Mouse (Mus musculus): Measurements from ENCODE around the gene Crb2.

Gene Crb2

DNA sequence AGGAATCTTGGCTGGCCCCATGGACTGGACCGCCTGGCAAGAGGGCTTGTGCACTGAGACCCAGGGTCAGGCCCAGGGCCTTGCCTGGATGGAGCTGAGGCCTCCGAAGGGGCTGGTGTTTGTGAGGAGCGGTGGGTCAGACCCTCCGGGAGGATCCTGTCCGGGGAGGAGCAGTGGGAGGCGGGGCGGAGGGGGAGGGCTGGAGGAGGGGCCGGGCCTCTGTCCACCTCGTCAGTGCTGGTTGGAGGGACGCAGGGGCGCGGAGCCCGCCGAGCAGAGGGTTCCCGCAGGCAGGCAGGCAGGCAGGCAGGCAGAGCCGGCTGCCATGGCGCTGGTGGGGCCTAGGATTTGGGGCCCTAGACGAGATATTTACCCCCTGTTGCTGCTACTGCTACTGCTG lies at the start of gene Crb2:
Gene Crb2, plus strand, starts transcription at position 234 of the 400 bp plus-strand sequence.
- in situ Hi-C loops (cut with MboI, MseI), result no loop called here

DNA sequence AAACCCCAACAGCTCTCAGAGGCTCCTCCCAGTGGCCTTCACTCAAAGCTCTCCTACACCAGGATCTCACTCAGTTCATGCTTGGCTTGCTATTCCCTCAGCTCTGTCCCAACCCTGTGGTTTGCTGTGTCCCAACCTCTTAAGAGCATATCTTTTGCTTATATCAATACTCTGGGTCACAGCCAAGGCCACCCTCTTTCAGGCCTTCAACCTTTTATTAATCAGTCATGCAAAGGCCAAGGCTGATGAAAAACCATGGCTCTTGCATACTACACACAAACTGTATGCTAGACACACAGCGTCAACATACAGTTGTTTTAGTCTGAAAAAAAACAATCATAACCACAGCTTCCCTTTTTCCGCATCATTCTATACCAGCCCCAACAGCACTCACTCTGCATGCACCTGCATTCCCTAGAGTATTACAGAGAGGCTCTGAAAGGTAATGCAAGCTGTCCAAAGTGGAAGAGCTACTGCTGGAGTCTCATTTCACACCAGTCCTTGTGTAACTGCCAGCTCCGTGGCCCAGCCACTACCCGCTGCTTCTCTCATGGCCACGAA lies 44.7 kb upstream of the Crb2 start:
- in situ Hi-C loops (cut with MboI, MseI), result no loop called here

DNA sequence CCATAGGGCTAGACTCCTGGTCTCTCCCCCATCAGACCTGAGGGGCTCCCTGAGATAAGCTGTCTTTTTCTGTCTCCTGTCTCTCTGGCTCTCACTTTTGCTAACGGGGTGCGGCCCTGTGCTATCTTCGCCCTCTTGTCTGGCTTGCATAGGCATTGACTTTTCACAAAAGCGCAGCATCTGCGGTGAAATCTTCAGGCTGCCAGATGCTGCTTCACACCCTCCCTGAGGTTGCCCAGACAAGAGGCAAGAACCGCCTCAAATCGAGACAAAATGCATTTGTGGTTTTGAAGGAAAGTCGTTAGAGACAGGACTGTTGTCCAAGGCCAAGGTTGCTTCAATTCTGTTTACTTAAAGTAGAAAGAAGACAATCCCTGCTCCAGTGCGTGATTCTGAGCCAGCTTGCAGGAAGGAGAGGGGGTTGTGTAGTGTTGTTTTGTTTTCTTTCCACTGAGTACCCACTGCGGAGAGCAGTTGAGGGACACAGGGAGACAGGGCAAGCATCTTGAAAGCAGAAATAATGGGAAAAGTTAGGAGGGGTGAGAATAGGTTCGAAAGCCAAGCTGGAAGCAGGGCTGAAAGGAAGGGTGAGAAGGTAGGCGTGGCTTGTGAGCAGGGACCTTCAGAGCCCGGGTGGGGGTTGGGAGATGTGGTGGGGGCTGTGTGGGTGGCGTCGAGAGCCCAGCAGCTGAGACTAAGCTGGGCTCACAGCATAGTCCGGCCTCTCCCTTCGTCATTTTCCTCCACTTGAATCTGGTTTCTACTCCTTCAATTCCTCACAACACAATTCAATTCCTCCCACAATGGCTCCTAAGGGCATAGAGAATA lies 40.9 kb upstream of the Crb2 start:
- in situ Hi-C loops (cut with MboI, MseI), result no loop called here

DNA sequence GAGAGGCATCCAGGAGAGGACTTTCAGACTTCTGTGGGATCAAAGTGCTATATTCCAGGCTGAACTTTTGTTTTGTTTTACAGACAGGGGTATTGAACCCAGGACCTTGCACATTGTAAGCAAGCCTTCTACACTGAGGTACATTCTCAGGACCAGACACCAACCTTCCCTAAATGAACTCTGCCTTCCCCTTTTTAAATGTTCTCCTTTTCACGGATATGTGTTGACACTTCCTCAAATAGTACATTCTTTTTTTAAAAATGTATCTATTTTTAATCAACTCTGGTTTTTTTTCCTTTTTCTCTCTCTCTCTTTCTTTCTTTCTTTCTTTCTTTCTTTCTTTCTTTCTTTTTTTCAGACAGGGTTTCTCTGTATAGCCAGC lies 40.3 kb upstream of the Crb2 start:
- in situ Hi-C loops (cut with MboI, MseI), result no loop called here

DNA sequence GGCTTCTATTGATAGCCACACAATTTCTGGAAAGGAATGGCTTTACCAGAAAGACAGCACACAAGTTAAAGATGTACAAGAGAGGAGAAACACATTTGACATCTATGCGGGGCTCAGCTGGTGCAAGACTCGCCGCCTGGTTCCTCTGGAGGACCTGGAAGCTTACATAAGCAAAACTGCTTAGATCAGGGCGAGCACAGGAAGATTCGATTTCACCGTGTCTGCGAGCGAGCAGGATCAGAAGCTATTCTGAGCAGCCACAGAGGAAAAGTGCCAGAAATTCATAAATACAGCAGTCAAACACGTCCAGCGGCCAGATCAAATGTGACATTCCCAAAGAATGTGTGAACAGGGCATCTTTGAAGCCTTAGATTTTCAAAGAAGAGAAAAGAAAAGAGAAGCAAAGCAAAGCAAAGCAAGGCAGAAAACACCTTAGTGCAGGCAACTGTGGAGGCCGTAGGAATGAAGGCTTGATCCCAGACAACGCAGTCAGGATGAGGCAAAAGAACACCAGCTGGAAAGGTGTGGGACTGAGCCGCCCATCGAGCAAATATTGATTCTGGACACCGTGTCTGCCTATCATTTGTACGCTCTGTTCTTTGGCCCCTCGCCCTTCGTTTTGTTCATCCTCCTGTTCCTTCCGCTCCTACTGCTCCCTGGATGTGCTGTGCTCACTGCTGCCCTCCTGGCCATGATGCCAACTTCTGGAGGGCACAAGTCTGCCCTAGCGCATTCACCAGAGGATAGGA lies 34.1 kb upstream of the Crb2 start:
- in situ Hi-C loops (cut with MboI, MseI), result no loop called here

DNA sequence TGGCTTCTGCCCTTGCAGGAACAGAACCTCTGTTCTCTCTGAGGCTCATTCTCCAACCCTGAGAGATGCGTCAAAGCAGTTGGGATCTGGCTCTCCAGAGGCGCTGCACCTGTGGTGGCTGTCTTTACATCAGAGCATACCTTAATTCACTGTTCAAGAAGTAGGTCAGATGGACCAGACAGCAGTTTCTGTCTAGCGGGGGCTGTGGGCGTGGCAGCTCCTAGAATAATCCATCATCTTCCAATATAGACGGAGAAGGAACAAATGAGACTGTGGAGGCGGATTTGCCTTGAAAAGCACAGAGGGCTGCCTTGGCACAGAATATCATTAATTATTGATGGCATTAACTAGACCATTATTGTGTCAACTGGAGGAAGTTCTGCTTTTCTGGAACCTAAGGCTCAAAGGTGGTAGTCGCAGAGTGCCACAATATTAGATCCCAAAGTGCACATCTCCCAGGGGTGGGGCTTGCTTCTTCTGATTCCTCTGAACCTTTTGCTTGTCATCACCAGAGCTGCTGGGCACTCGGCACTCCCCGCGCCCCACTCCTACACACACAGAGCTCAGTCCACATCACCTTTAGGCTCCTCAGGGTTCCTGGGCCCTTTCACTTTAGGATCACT lies 31.2 kb upstream of the Crb2 start:
- in situ Hi-C loops (cut with MboI, MseI), result no loop called here

DNA sequence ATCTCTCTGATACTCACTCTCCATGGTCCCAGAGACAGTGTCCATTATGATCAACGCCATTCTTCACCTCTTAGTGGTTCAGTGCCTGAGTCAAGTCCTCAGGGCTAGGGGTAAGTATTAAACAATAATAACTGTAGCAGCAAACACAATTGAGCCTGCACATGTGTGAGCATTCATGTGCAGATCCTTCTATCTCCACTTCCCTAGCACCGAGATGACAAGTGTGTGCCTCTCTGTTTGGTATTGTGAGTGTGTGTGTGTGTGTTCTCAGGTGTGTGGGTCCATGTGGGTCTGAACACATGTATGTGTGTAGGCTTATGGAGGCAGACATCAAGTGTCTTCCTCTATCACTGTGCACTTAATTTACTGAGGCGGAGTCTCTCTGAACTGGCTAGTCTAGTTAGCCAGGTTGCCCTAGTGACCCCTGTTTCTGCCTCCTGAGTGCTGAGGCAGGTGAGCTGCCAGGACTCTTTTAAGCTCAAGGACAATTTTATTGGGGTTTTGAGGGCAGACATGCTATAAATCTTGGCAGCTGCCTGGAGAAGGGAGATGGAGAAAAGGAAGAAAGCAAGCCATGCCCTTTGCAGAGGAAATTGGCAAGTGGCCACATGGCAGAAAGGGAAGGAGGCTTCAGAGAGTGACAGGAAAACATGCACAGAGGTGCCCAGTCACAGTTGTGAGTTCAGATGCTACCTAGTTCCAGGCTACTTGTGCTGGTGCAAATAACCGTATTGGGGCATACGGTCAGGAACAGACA lies 29.6 kb upstream of the Crb2 start:
- in situ Hi-C loops (cut with MboI, MseI), result no loop called here

DNA sequence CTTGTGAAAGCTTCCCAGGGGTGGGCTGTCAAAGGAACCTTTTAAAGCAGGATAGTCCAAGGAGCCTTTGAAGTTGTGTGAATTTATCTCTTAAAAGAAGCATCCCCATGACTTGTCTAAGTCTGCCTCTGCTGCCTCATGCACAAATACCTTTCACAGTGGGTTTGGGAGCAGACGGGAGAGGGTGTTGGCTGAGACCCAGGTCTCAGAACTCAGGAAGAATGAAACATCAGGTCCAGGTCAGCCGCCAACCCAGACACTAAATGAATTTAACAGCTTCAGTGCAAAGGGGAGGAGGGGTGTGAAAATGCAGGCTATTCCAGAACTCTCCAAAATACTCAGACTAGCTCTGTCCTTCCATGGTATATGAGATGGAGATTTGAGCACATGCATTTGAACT lies 28.1 kb upstream of the Crb2 start:
- in situ Hi-C loops (cut with MboI, MseI), result no loop called here

DNA sequence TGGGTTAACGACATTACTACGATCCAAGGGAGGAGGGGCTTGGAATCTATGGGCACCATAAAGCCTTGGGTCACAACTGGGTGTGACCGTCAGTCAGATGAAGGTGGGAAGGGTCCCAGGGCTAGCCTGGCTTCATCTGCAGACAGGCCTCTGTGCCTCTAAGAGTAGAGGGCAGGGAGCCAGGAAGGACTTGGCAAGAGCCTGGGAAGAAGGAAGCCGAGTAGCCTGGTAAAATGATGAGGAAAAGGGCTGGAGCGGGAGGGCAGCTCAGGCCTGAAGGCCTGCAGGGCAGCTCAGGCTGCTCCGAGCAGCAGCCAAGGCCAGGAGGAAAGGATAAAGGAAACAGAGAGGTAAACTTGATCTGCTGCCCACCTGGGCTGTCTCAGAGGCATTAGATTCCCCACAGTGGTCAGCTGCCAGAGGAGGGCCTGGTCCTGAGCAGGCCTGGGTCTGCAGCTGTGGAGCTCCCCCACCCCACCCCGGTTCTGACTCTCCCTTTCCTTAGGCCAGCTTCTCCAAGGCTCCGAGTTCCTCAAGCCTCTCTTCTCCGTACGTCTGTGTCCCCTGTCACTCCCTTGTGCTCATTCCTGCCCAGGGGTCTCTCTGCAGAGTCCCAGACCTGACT lies 27.5 kb upstream of the Crb2 start:
- in situ Hi-C loops (cut with MboI, MseI), result no loop called here

DNA sequence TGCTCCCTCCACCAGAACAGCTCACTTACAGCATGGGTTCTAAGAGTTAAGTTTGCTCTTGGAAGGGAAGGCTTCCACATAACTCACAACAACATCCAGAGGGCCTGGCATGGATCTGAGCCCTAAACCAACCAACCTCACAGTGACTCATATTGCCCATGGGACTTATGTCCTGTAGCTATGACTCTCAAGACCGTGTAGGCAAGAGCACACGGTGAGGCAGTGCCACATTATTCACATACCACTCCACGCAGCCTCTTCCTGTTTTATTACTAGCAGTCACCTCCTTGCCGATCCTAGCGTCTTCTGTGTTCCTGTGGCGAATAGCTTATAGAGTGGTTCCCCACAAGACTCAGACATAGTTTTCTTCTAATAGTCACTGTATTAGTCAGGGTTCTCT lies 26.7 kb upstream of the Crb2 start:
- in situ Hi-C loops (cut with MboI, MseI), result no loop called here

DNA sequence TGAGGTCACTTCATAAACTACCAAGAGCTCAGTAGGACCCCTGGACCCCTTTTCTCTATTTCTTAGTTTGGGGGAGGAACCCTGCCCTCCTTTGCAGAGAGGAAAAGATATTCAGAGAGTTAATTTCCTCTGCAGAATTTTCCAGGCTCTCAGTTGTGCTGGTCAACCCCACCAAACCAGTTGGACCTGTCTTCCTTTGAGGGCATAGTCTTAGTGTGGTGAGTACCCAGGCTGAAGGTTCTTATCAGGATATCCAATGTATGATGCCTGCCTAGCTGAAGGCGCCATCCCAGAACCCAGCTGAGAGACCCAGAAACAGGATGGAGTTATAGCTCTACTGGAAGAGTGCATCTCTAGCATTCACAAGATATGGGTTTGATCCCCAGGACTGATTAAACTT lies 24.9 kb upstream of the Crb2 start:
- in situ Hi-C loops (cut with MboI, MseI), result no loop called here

DNA sequence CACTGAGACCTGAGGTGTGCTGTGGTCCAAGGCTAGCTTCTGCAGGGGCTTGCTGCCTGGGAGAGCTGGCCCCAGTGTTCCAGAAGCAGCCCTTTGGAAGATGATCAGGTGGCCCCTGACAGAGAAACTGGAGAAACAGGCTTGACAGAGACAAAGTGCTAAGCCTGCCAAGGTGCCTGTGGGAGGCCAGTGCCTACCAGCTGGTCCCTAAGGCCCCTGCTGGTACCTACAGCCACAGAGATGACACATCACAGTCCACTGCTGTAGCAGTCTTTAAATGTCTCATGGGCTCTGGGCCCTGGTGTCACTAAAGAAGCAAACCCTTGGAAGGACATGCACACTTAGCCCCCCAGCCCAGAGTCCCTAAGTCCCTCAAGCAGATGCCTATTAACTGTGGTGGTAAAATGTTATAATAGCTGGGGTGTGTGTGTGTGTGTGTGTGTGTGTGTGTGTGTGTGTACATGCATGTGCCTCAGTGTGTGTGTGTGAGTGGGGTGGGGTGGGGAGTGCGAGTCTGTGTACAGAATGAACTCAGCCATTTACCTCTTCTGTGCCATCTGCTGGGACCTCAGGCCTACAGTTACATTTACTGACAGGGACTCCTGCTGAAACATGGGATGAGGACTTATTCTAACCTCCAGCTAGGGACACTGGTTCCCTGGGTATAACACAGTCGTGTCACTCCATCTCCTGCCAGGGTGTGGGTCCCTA lies 19.7 kb upstream of the Crb2 start:
- in situ Hi-C loops (cut with MboI, MseI), result loop anchor here (5.0 kb wide), 1 partner anchor 751 kb away; no protein-coding TSS in a partner anchor

DNA sequence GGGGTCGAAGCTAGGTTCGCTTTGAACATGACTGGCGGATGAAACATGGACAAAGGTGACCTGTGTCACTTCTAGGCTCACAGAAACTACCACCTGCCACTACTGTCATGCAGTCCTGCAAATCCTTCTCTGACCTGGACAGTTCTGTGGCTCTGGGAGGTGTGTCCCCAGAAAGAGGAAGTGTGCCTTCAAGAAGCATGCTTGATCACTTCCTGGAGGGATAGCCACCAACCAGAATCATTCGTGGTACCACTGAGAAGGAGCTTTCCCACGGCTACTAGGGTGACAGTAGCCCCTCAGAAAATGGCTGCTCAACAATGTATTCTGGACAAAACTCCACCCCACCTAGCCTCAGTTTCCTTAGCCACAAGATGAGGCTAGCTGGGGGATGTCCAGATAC lies 19.0 kb upstream of the Crb2 start:
- in situ Hi-C loops (cut with MboI, MseI), result loop anchor here (5.0 kb wide), 1 partner anchor 750 kb away; no protein-coding TSS in a partner anchor

DNA sequence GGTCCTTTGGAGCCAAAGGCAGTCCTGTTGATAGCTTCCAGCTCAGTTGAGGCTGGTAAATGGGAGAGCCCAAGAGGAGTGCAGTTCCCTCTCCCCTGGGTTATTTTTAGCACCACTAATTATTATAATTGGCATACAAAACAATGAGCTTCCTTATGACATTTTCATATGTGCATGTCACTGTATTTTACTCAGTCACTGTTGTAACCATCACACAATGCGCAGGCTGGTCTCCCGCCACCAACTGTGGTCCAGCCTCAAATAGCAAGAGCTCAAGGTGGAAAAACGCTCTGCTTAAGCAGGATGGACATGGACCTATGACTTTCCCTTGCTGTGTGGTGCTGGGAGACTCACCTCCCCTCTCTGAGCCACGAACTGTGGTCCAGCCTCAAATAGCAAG lies 18.3 kb upstream of the Crb2 start:
- in situ Hi-C loops (cut with MboI, MseI), result loop anchor here (5.0 kb wide), 1 partner anchor 750 kb away; no protein-coding TSS in a partner anchor

DNA sequence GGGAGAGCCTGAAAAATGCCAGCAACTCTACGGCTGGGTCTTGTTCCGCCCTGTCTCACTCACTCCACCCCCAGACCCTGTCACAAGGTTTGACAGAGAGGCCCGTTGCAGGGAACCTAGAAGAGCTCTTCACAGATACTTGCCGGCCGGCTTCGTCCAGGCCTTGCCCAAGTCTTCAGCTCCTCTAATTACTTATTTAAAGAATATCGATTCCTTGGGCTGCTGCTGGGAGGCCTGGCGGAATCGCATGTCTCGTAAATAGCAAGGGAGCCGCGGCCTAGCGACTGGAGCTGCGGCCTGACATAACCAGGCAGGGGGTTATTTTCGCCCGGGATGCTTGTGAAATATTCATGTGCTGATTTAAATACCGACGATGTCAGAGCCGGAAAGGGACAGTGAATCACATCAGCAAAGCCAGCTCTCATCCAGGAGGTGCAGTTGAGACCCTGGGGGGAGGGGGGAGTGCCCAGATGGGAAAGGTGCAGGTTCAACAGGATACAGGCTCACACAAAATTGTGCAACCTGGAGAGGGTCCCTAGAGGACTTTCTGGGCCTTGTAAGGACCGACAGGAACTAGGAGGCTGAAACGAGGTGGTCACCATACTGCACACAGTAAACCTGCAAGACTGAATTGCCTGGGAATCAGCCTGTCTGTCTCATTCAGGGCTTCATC lies 17.6 kb upstream of the Crb2 start:
- in situ Hi-C loops (cut with MboI, MseI), result loop anchor here (5.0 kb wide), 1 partner anchor 749 kb away; no protein-coding TSS in a partner anchor

DNA sequence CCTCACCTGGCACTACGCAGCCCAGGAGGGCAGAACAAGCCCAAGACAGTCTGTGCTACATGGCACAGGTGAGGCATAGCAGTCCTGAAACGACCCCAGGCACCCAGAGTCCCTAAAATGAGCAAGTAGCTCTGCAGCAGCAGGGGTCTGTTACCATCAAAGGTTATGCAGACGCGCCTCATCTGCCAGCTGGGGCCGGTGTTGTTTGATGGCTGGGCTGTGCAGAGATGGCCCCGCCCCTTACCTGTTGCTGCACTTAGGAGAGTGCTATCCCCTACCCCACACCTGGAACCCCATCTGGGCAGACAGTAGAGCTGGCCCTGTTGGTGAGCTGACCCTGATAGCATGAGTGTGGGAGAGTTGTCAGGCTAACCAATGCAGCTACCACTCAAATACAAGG lies 15.4 kb upstream of the Crb2 start:
- in situ Hi-C loops (cut with MboI, MseI), result no loop called here

DNA sequence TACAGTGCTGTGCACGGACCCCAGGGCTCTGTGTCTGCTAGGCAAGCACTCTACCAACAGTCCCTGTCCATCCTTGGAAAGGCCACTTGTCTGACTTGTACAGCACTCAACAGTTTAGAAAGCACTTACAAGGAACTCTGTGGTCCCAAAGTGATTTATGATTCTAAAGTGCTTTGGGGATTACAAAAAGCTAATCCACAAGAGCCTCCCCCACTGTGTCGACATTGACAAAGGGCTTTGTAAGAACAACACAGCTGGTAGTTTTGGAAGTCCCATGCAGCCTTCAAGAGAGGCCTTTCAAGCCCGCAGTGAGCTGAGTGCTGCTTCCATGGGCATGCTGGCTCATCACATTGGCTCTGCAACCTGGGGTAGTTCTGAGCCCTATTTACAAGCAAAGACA lies 12.4 kb upstream of the Crb2 start:
- in situ Hi-C loops (cut with MboI, MseI), result no loop called here

DNA sequence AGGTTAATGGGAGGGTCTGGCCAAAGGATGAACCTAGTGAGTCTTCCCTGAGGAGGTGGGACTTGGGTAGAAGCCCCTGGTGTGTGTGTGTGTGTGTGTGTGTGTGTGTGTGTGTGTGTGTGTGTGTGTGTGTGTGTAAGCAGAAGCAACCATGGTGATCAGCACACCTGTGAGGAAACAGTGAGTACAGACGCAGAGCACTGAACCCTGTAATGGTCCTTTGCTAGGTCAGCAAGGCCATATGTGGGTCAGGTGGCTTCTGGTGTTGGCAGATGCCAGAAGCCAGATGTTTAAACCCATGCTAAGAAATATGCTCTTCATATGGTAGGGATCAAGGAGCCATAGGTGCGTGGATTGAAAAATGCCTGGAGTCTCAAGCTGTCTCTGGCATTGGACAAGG lies 11.5 kb upstream of the Crb2 start:
- in situ Hi-C loops (cut with MboI, MseI), result no loop called here

DNA sequence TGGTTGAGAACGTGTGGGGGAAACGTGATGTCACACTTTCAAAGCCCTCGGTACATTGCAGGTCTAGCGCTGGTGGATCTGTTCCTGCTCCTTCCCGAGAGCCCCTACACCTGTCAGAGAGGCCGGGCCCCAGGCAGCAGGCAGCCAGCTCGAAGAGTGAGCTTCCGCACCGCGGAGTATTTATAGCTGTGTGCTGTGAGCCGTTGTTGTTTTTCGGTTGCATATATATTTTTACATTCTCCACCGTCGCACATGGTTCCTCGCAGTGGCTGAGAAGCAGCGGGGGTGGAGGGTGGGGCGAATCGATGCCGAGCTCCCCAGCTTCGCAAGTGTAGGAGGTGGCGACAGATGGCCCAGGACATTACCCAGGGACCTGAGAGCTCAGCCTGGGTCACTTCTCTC lies 11.0 kb upstream of the Crb2 start:
- in situ Hi-C loops (cut with MboI, MseI), result loop anchor here (5.0 kb wide), 1 partner anchor 53 kb away; no protein-coding TSS in a partner anchor

Data from T-helper 2 cell (primary cell).